Mouse (Mus musculus) cerebellum, adult 11-12 months (tissue): Measurements from ENCODE around the gene Ntf3.
A peak's percentile ranks its signal among the peaks of the same experiment; 100 is the strongest.

Source experiments
- DNase-seq: peaks from one replicate; pipeline ENCODE4 v3.0.0; 2022

The Ntf3 gene

DNA sequence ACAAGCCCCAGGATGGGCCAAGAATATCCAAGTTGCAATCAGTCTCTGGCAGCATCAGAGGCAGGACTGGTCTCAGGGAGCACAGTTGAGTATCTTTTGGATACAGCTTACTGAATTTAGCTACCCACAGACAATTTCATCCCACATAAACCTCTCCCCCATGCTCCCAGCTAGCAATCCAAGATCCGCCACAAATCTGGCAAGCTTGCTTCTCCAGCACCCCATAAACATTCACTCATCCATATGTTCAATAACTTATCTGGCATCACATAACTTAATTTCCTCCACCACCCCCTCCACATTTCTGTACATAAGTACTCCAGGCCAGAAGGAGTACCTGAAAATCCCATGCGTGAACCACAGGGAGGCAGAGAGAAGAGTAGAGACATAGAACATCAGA, 10.8 kb downstream of the Ntf3 start:
- DNase-seq, result no peak

DNA sequence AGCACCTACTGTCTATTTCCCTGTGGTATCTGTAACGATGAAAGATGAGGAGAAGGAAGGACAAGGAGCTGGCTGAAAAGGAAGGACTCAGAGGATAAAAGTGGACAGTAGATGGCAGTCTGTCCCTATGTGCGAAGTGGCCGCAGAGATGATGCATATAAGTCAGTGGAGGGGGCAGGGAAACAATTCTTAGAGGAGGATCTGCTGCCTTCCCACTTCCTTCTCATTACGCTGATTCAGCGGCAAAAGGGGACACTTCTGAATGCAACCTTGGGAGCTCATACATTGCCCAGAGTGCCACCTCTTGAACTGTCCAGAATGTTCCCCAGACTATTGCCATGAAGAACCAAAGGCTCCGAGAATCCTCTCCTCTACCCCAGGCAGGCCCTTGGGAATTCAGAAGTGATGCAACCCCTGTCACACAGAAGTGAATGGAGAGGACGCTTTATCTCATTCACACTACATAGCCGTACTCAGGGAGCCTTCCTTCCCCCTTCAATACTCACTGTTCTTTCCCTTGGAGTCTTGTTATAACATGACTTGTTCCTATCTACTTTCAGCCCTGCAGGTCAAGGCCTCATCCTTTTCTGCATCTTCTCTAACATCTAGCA, 12.2 kb downstream of the Ntf3 start:
- DNase-seq, result peak; percentile 46

DNA sequence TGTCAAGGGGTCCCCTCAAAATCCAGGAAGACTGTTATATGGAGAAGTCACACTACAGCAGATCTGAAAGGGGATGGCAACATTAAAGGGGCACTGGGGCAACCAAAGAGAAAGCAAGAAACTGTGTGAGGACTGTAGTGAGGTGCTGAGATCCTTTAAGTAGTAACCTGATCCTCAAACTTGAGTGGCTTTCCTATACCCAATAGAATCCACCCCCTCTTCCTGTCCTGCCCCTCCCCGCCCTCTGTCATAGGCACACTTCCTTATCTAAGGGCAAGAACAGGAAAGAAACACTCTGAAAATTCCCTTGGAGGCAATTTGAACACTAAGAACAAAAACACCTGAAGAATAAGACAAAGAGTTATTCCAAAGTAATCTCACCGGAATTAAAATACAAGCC, 13.6 kb downstream of the Ntf3 start:
- DNase-seq, result no peak

DNA sequence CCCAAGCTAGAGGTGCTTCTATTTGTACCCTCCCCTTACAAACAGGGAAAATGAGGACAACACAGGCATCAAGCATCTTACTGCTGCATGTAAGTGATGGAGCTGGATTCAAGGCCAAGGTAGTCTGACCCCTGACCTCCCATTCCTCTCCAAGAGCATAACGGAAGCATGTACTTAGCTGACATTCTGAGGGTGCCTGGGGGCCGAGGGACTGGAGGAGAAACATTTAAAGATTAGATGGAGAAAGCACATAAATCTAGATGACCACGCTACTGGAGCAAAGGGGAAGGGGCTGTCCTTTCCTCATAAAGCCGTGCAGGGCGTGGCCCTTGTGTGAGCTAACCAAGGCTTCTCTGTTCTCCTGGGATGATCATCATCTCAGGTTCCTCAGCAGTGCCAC, 23.1 kb downstream of the Ntf3 start:
- no peak for DNase-seq

DNA sequence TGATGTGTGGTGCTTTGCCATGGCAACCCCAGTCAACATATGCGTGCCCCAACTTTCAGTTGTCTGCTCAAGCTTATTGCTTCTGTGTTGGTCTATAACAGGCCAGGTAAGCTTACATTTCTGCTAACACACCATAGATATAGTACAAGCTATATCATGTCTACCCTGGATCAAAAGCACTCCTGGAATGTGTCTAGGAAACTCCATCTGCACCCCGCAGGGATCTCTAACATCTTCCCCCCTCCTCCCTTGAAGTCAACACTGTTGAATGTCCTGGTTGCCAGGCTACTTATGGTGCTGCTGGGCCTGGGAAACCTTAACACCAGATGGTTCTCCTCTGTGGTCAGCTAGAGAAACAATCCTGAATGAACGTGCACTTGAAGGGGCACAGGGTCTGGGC, 24.0 kb downstream of the Ntf3 start:
- DNase-seq, result no peak

DNA sequence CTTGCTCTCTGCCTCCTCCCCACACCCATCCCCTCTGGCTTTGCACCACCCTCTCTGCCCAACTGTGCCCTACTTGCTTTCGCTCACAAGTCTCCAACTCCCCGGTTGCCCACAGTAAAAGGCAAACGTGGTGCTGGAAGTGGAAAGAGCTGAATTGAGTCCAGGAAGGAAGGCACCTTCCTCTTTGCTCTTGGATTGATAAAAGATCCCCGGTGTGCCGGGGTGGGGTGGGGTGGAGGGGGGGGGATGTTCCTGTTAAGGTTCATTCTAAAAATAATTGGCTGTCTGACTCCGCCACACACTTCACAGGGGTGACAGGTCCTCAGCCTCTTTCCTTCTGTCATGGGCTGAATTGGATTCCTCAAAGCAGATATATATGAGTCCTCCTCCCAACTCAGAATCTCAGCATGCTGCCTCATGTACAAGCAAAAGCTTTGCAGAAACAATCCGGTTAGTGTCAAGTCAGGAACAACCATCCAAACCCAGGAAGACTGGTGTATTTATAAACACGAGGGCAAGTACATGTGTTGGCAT, 24.6 kb downstream of the Ntf3 start:
- no peak for DNase-seq

DNA sequence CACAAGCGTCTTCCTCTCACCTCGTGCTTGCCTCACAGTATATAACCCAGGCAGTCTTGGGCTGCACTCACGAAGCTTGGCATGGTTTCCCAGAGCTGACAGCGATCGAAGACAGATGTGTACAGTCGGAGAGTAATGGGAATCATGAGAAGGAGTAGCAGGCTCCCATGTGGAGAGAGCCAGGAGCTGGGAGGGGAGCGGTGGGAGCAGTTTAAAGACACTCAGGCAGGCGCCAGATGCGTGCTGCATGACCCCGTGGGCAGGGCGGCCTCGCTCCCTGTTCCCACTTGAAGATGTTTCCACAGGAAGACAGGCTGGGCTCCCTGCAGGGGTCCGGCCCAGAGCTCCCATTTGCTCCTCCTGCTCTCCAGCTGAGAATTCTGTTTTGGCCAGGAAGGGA, 25.2 kb downstream of the Ntf3 start:
- DNase-seq, result peak; percentile 27

DNA sequence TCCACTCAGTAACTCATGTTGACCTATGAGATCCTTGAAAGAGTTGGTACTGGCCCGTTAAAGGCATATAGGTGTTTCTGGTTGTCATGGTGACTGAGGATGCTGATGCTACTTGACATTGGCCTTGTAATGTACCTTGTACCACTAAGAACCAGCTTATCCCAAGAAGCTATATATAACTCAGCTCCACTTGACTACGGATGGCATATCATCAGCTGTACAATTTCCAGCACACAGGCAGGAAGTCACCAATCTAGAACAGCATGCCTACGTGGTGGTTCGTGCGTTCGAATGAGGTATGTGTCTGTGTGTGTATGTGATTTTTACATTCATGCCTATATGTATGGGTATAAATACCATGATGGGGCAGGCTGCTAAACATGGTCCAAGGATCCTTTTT, 25.7 kb downstream of the Ntf3 start:
- no peak for DNase-seq

DNA sequence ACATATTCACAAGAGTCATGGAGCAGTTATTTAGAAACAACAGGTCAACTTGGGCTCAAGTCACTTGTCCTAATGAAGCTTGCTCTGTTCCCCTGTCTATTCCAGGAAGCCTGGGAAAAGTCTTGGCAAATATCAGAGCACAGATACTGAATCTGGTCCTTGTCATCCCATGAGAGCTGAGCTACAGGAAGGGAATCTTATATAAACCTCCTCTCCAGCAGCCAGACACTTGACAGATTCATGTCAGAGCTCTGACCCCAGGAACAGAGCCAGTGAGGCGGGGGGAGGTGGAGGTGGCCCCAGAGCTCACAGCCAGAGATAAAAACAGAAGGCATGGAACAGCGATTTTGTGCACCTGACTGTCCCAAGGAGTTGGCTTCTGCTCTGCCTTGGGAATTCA, 26.3 kb downstream of the Ntf3 start:
- DNase-seq, result no peak

DNA sequence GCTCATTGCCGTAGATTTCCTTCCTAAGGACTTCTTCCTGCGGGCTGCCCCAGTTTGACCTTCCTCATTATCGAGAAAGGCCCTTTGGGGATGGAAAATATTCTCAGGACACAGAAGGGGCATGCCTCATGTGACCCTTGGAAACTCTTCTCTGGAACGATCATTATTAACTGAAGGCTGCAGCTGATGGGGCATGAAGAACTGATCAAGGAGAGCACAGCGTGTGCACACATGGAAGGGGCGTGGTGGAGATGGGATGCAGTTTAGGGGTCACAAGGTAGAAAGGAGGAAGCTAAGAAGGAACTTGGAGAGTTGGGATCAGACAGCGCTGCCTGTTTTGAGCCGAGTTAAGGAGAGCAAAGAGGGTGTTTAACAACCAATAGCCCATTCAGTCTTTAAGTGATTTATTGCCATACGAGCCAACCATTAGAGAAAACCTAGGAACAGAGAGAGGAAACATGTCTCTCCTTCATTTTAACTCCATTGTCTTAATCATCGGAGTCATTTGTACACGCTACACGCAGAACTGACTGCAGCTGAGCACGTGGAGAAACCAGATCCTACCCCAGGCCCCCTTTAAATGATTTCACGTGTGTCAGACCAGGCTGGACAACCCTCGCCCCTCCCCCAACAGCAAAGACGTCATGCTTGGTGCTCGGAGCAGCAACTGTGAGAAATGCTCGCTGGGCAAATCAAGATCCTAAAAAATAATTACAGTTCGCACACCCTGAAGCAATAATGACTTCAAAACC, 32.4 kb downstream of the Ntf3 start:
- DNase-seq, result no peak

DNA sequence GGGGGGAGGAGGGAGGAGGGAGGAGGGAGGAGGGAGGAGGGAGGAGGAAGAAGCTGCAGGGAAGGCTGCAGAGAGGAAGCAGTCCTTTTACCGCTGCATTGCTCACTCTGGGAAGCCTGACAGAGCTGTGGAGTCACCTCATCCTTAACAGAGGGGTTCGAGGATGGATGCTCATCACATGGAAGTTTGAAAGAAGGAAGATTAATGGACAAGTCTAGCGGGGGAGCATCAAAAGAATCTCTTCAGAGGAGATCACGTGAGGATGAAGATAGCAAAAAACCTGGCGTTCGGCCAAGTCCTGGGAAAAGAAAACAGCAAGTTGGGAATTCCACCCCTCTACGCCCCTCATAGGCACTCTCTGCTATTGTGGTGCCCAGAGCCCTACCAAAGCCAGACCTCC, 38.5 kb downstream of the Ntf3 start:
- no peak for DNase-seq

DNA sequence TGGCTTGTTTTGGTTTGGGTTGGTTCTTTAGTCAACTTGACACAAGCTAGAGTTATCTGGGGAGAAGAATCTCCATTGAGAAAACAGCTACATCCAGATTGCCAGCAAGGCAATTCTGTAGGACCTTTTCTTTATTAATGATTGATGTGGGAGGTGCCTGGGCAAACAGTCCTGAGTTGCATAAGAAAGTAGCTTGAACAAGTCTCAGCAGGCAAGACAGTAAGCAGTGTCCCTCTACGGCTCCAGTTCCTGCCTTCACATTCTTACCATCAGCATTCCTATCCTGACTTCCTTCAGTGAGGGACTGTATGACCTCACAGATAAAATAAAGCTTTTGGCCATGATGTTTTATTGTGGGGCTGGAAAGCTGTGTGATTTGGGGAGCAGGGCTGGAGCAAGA, 48.5 kb downstream of the Ntf3 start:
- no peak for DNase-seq

DNA sequence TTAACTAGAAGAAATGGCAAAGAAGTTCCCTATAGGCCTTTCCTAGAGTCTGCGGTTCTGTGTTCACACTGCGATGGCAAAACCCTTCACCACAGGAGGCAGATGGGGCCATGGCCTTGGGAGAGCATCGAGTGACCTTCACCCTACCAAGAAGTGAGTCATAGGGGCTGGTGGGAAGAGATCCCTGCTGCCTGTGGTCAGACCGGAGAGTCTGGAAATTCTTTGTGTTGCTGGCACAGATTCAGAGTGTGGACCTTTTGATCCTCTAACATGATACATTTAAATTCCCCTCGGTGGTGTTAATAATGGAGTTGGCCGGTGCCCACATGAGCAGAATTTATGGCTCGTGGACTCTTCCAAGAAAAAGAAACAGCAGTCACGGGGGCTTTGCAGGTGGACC, 49.5 kb downstream of the Ntf3 start:
- DNase-seq, result no peak

DNA sequence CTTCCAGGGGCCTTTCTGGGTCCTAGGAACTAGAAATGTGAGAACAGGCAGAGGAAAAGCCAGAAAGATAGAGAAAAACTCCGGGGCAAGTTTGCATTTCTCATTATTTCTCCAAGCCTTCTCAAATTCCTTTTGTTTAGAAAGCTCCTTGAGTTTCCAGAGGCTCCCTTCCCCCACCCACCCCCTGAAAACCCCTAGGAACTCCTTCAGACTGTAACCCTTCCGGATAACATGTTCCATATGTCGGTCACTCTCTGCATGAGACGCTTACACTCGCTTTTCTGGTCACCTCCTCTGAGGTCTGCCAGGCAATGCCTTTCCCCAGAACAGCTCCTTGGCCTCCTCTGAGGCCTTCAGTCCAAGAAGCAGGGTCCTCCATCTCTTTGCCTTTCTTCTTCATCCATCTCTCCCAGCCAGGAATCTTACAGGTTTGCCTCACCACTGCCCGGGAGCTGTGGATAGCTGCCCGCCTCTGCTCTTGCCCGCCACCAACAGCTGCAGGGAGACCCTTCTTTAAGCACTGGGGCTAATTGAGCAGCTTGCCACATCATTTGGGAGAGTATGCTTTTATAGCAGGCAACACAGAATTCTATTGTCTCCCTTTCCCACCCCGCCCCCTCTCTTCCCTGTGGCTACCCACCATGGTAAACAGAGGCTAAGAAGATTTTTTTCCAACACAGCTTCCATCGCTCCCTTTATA, 51.6 kb downstream of the Ntf3 start:
- no peak for DNase-seq

DNA sequence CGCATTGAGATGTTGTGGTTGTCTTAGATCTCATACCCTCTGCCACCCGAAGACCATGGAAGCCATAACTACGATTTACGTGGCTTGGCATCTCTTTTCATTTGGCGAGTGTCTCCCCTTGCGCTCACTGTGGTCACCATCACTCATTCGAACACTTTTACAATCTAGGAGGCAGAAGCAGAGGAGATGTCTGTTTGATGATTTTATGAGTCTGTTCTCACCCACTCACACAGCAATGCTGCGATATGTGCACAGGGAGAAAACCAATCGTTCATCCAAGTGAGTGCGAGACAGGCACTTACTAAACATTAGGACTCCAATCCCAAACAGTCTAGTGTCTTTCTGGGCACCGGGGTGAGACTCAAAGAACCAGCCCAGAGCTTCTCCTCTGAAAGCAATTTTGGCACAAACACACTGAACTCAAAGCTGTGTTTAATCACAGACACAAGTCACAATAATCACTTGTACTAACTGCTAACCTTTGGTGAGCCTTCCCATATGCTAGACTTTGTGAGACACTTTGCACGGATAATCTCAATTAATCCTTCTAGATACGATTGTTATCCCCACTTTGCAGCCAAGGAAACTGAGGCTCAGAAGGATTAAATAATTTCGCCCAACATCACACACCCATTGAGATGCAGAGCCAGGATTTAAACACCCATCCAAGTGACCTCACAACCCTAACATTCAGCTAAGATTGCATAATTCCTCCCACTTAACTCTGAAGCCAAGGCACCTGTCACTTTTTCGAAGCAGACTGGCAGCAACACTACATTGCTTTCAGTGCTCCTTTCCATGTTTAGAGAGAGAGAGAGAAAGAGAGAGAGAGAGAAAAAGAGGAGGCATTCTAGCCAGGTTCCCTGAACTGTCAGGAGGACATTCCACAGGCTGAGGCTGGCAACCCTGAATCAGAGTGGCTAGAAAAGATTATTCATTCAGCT, 55.5 kb downstream of the Ntf3 start:
- no peak for DNase-seq

DNA sequence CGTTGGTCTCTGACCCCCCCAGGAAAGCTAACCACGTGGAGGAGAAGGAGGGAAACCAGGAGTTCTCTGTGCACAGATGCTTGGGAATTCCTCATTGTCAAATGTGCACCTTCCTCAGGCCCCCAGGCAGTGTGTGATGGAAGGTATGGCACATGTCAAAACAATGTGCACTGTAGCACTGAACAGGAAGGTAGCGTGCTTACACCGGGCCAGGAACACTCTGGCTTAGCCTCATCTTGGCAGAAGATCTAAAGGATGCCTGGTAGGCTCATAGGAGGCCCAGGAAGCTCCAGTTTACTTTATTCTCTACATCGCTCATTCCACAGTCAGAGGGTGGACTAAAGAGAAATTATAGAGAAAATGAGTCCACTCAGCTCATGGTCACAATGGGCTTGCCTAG, 57.5 kb downstream of the Ntf3 start:
- DNase-seq, result peak; percentile 7

DNA sequence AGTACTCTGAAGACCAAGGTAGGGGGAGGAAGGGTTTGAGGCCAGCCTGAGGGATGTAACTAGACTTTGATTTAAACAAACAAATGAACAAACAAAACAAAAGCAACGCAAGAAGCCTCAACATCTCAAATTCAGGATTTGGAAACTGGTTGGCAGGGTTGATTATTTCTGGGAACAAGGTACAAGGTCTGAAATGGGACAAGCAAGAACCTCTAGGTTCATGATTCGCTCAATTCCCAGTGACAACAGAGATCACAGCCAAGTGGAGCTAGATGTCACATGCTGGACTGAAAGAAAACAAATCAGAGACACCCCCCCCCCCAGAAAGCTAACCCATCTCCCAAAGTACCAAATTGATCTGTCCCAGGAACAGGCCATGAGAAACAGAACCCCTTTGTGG, 57.9 kb downstream of the Ntf3 start:
- DNase-seq, result no peak

DNA sequence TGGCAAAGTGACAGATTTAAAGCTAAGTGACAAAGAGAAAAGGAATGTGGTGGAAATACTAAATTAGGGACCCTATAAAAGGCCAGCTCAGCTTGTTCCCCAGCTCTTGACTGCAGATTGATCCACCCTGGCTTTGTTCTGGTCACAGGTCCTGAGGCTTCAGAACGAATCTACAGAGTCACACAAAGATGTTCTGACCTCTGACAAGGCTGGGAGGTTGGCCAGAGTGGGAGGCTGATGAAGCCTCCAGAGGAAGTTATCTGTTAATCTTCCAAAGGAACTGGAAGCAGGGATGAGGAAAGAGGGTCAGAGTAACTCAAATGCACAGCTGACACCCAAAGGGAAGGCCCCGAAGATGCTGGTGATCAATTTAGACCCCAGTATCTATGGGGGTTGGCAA, 59.3 kb downstream of the Ntf3 start:
- DNase-seq, result no peak

DNA sequence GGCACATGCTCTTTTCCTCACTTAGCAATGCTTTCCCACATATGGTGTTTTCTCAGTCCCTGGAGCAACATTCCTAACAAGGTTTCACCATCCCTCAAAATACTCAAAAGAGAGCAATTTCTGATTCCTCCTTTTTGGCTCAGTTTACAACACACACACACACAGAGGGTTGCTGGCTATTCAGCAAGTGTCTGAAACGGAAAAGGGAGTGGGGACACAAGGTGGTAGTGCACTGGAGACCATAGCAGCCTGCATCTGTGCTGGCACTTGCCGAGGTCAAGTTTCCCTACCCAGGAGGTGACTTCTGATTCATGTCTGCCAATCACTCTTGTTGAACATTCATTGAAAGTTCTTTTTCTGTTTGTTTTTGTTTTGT, 59.9 kb downstream of the Ntf3 start:
- no peak for DNase-seq

DNA sequence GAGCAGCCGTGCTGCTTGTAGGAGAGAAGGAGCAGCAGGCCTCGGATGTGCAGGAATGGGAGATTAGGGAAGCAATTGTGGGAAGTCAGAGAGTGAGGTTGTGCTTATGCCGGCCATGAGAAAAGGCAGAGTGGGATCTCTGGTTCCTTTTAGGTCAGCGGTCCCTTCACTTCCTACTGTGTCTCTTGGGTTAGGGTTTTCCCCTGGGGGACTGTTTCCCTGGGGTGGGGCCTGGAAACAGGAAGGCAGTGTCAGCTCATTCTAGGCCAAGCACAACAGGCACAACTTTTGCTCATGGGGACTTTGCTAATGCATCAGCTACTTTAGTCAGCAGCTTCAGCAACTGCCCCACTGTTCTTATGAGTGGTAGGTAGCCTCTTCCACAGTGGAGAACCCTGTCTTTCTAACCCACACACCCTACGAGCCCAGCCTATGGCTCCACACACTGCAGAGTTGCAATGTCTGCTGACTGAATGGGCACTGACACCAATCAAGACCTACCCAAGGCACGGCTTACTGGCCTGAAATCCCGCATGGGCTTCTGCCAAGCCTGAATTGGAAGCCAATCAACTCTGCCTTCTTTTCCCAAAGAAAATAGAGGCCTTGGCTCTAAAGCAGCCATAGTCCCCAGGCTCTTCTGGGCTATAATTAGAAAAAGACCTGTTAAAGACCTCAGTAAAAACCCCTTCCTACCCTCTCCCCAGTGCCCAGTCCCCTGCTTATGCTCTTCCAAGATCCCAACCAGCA, 60.5 kb downstream of the Ntf3 start:
- DNase-seq, result peak; percentile 39

DNA sequence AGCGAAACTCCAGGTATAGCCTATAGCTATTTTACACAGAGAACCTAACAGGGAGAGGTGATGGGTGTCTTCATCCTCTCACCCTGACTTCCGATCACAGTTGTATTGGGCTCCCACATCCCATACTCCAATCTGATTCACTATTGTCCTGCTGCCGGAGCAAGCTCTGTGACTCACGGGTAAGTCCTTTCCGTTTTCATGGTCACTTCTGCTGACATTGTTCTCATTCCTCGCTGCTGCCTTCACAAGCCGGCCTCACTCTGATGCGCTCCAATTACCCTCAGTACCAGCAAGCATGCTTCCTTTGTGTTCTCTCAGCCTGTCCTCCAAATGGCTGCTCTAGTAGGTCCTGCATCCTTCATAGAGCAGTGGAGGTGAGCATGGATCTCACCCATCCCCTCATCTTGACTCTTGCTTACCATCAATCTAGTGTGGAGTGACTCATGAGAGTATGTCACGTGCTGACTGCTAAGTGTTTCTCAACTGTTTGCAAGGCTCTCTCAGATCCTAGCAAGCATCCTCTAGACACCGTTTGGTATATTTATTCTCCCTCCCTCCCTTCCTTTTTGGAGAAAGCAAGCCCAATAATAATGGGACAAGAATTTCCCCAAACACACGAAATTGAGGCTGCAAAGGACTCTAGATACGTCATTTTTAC, 61.5 kb downstream of the Ntf3 start:
- DNase-seq, result no peak

DNA sequence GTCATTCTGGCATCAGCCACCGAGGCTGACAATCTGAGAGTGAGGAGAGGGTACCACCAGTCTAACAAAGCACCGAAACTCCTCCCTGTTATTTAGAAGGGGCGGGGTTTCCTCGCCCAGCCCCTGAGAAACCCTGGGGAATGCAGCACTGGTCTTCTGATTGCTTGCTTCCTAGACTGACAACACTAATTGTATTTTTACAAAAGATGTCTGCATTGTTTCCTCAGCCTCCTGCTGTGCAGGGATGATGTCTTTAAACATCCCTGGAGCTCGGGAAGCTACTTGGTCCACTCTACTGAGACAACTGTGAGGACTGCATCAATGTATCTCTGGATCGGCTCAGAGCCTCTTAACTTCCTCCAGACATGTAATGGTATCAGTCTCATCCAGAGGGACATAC, 64.1 kb downstream of the Ntf3 start:
- DNase-seq, result no peak
